Mouse (Mus musculus) stomach, embryonic 15.5 days (tissue): ENCODE data around the gene Fbxw2. TPM values are rescaled to one million over a fixed set of nuclear protein-coding genes. Genes with fewer than 3 reads are reported as not detected.
A peak's percentile ranks its signal among the peaks of the same experiment; 100 is the strongest.
"Not testable (repeated sequence)": the region's sequence is repeated elsewhere in the genome, so short reads cannot be mapped to it uniquely, and the experiment has no call there.

Experiments used
- ATAC-seq: fragments of 200-750 bp; cut with Nextera tagmentation; 2 replicates; pipeline ENCODE4 v1.8.0; 2017; ENCODE audit warnings: low read depth, moderate number of reproducible peaks, moderate TSS enrichment; ENCODE audit not compliant: insufficient read depth, low FRiP score
- H3K27ac ChIP-seq: fragments of 300-500 bp; sonication (generic); 2 replicates; pipeline ENCODE4 v1.5.1; 2015; ENCODE audit warnings: mild to moderate bottlenecking, inconsistent platforms
- H3K27me3 ChIP-seq: fragments of 300-500 bp; sonication (generic); replicated peaks from 2 replicates; pipeline ENCODE4 v1.6.1; 2015; ENCODE audit warnings: inconsistent platforms
- H3K36me3 ChIP-seq: fragments of 300-500 bp; sonication (generic); 2 replicates; pipeline ENCODE4 v1.6.1; 2015; ENCODE audit warnings: inconsistent platforms
- H3K4me1 ChIP-seq: fragments of 300-500 bp; sonication (generic); 2 replicates; pipeline ENCODE4 v1.6.1; 2015; ENCODE audit warnings: inconsistent platforms
- H3K4me2 ChIP-seq: fragments of 300-500 bp; sonication (generic); 2 replicates; pipeline ENCODE4 v1.6.1; 2015; ENCODE audit warnings: mild to moderate bottlenecking, inconsistent platforms
- H3K4me3 ChIP-seq: fragments of 300-500 bp; sonication (generic); replicated peaks from 2 replicates; pipeline ENCODE4 v1.5.1; 2015; ENCODE audit warnings: inconsistent platforms
- H3K9ac ChIP-seq: fragments of 300-500 bp; sonication (generic); 2 replicates; pipeline ENCODE4 v1.6.1; 2015; ENCODE audit warnings: inconsistent platforms
- H3K9me3 ChIP-seq: fragments of 300-500 bp; sonication (generic); 2 replicates; pipeline ENCODE4 v1.6.1; 2016; ENCODE audit warnings: inconsistent platforms
- WGBS: fragments of 180-500 bp; shearing (Covaris S2); methylation state at CpG from one replicate; pipeline ENCODE4 v1.1.7; 2015; 5-methylcytosine and 5-hydroxymethylcytosine counted together
- polyA plus RNA-seq: library from polyadenylated mRNA; unstranded; fragments of >200 nt; fragmentation: Nextera tagmentation; extraction: Ambion mirVana; gene quantifications from 2 replicates; pipeline ENCODE4 v1.2.1, GENCODE M21; 2015

Fbxw2 gene
- polyA plus RNA-seq, 1 experiment from 2014 or later: 83.6 TPM

DNA sequence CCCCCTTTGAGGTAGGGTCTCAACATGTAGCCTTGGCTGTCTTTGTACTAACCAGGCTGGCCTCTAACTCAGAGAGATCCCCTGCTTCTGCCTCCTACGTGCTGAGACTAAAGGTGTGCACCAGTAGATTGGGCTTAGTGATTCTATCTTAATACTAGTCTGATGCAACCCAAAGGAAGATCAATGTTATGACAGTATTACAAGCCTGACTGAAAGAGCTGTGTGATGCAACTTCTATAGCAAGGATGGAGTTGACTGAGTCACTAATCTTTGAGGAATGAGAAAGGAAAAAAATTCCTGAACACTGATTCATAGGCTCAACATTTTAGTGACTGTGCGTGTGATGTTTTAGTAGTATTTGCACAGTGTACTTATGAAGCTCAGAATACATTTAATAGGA lies 56.1 kb downstream of the Fbxw2 start:
- 84% methylated on average over 2 of the region's 2 CpGs for WGBS
- 0 out of 2 replicates have a peak overlapping the region, but pooled peaks have one; percentile 81 for H3K4me3 ChIP-seq
- H3K4me1 ChIP-seq: peaks cover 19% of the 10 kb centered on the region

GRCm38 (mm10) chr2:34764801-34765200 lies 61.3 kb downstream of the Fbxw2 start:
- Histone ChIP-seq H3K36me3 (no peaks in the 10 kb centered on the region), H3K4me2 (no peak overlapping the region), H3K9ac (no peak overlapping the region), H3K27ac (no peak overlapping the region), H3K9me3 (no peaks in the 10 kb centered on the region), H3K4me1 (no peaks in the 10 kb centered on the region), H3K4me3 (no peak overlapping the region), H3K27me3 (no peaks in the 10 kb centered on the region)
- no peak for ATAC-seq
- WGBS: 81% methylated on average over 12 of the region's 12 CpGs

More for the DNA sequence above, 56.1 kb downstream of the Fbxw2 start:
- Histone ChIP-seq H3K9me3 (no peaks in the 10 kb centered on the region), H3K4me2 (peak overlapping the region; percentile 56; the same call in 1 of the 2 replicates), H3K27ac (no peak overlapping the region), H3K9ac (no peak overlapping the region), H3K36me3 (peaks cover 16% of the 10 kb centered on the region), H3K27me3 (no peaks in the 10 kb centered on the region)
- no peak for ATAC-seq

- Histone ChIP-seq H3K9me3 (no peaks in the 10 kb centered on the region), H3K27me3 (no peaks in the 10 kb centered on the region), H3K9ac (no peak overlapping the region), H3K27ac (no peak overlapping the region), H3K4me3 (no peak overlapping the region), H3K4me2 (no peak overlapping the region), H3K36me3 (no peaks in the 10 kb centered on the region), H3K4me1 (no peaks in the 10 kb centered on the region)
- no peak for ATAC-seq
- 54% methylated on average over 2 of the region's 2 CpGs for WGBS
These were observed 63.2 kb downstream of the Fbxw2 start for GRCm38 (mm10) chr2:34762872-34763271.

DNA sequence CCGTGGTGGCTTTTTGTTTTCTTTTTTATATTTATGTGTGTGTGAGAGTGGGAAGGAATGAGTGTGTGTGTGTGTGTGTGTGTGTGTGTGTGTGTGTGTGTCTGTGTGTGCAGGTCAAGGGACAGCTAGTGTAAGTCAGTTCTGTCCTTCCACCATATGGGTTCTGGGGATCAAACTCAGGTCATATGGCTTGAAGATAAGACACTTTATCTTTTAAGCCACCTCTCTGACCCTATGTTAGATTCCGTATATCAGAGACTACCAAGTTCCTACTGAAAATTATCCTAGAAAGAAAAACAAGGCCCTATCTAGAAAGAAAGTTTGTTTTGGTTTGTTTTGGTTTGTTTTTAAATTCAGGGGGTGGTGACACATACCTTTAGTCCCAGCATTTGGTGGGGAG lies 63.9 kb downstream of the Fbxw2 start:
- no peaks in the 10 kb centered on the region for H3K9me3 ChIP-seq
- H3K27me3 ChIP-seq: no peaks in the 10 kb centered on the region
- no peaks in the 10 kb centered on the region for H3K4me1 ChIP-seq
- H3K9ac ChIP-seq: no peak overlapping the region
- no peak overlapping the region for H3K4me2 ChIP-seq
- ATAC-seq: peak; percentile 50; the same call in 1 of the 2 replicates
- no peak overlapping the region for H3K4me3 ChIP-seq
- H3K27ac ChIP-seq: no peak overlapping the region
- WGBS: 61% methylated on average over 2 of the region's 2 CpGs
- no peaks in the 10 kb centered on the region for H3K36me3 ChIP-seq

DNA sequence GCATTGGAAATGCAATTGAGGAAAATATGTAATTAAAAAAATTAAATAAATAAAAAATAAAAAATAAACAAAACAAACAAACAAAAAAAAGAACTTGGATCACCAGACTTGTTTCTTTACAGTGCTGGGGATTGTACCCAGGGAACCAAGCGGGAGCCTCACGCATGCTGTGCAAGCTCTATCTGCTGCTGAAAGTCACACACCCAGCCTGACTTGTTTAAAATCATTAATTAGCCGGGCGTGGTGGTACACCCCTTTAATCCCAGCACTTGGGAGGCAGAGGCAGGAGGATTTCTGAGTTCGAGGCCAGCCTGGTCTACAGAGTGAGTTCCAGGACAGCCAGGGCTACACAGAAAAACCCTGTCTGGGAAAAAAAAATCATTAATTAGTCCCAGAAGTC lies 64.8 kb downstream of the Fbxw2 start:
- not testable (repeated sequence) for ATAC-seq, H3K4me1 ChIP-seq
- WGBS: 87% methylated on average over 5 of the region's 5 CpGs

DNA sequence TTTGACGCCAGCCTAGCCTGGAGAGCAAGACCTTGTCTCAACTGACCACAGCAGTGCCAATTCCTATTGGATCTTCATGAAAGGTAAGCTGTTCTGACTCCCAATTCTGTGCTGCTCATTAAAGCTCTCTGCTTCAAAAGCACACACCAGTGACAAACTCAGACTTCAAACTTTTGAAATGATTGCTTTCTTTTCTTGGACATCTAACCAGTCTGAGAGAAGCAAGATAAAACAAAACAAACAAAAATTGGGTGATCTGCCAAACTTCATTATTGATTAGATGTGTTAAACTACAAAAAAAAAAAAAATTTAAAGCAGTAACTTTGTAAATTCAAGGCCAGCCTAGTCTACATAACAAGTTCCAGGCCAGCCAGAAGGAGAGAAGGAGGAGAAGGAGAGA lies 68.8 kb downstream of the Fbxw2 start:
- 67% methylated on average over 1 of the region's 1 CpGs for WGBS
- H3K9me3 ChIP-seq: no peaks in the 10 kb centered on the region
- no peak overlapping the region for H3K9ac ChIP-seq
- peaks cover 4% of the 10 kb centered on the region; the same call in 1 of the 2 replicates for H3K4me1 ChIP-seq
- H3K27ac ChIP-seq: no peak overlapping the region
- H3K36me3 ChIP-seq: no peaks in the 10 kb centered on the region
- no peak for ATAC-seq
- H3K4me3 ChIP-seq: no peak overlapping the region
- H3K4me2 ChIP-seq: no peak overlapping the region
- no peaks in the 10 kb centered on the region for H3K27me3 ChIP-seq

More for the DNA sequence above, 64.8 kb downstream of the Fbxw2 start:
- not testable (repeated sequence) for H3K4me2 ChIP-seq, H3K4me3 ChIP-seq, H3K27ac ChIP-seq, H3K9me3 ChIP-seq, H3K36me3 ChIP-seq, H3K9ac ChIP-seq, H3K27me3 ChIP-seq

GRCm38 (mm10) chr2:34754551-34755358 lies 71.4 kb downstream of the Fbxw2 start, which contains the start of gene Gapvd1:
TSS of gene Gapvd1 (minus strand) at chr2:34755232.
- under 1% methylated on average over 13 of the region's 14 CpGs for WGBS
- Histone ChIP-seq H3K9ac (peak within 1 kb of the TSS; percentile 85), H3K4me2 (peak within 1 kb of the TSS; percentile 60), H3K4me1 (peaks cover 4% of the 10 kb centered on the region; the same call in 1 of the 2 replicates), H3K27me3 (no peaks in the 10 kb centered on the region), H3K9me3 (no peaks in the 10 kb centered on the region), H3K4me3 (peak within 1 kb of the TSS; percentile 93), H3K36me3 (no peaks in the 10 kb centered on the region), H3K27ac (peak within 1 kb of the TSS; percentile 91)
- ATAC-seq: no peak

Other genes starting within 250 kb of the Fbxw2 start
- 77.6 and 83.2 TPM in 2 replicates for gene Gapvd1, start 71.1 kb downstream of the Fbxw2 start, polyA plus RNA-seq
- 941 and 1,038 TPM in 2 replicates for gene Hspa5, start 54.3 kb downstream of the Fbxw2 start, polyA plus RNA-seq
- gene Rabepk, start 26.4 kb downstream of the Fbxw2 start, polyA plus RNA-seq: 39.6 and 43.9 TPM in 2 replicates
- gene Gm34653, start 6.7 kb upstream of the Fbxw2 start, polyA plus RNA-seq: not detected in 2 replicates
- 1.6 and 1.7 TPM in 2 replicates for gene Cutal, start 48.1 kb upstream of the Fbxw2 start, polyA plus RNA-seq
- gene Psmd5, start 48.7 kb upstream of the Fbxw2 start, polyA plus RNA-seq: 84.9 and 93.1 TPM in 2 replicates
- gene Phf19, start 87.7 kb upstream of the Fbxw2 start, polyA plus RNA-seq: 5.9 and 7.2 TPM in 2 replicates
- 3.2 and 4.3 TPM in 2 replicates for gene Traf1, start 135.5 kb upstream of the Fbxw2 start, polyA plus RNA-seq
- 0.76 and 2.1 TPM in 2 replicates for gene Hc, start 235.1 kb upstream of the Fbxw2 start, polyA plus RNA-seq